Mouse (Mus musculus) hindbrain, postnatal 0 days (tissue): ENCODE results near the gene Dst. TPM values are rescaled to one million over a fixed set of nuclear protein-coding genes. Genes with fewer than 3 reads are reported as not detected.

Source experiments
- ATAC-seq: fragments of 200-750 bp; cut with Nextera tagmentation; 2 replicates; pipeline ENCODE4 v1.8.0; 2017; ENCODE audit warnings: mild to moderate bottlenecking, moderate TSS enrichment, moderate library complexity
- DNase-seq: peaks from one replicate; pipeline ENCODE4 v3.0.0-alpha.2; 2015; ENCODE audit warnings: low spot score
- H3K27ac ChIP-seq: fragments of 300-500 bp; sonication (generic); 2 replicates; pipeline ENCODE4 v1.5.1; 2014; ENCODE audit warnings: mild to moderate bottlenecking
- H3K27me3 ChIP-seq: fragments of 300-500 bp; sonication (generic); 2 replicates; pipeline ENCODE4 v1.6.1; 2014; ENCODE audit warnings: low read length, mixed read lengths; ENCODE audit not compliant: insufficient read depth
- H3K36me3 ChIP-seq: fragments of 300-500 bp; sonication (generic); 2 replicates; pipeline ENCODE4 v1.6.1; 2014; ENCODE audit warnings: low read length, mixed read lengths; ENCODE audit not compliant: insufficient read depth
- H3K4me1 ChIP-seq: fragments of 300-500 bp; sonication (generic); 2 replicates; pipeline ENCODE4 v1.6.1; 2014; ENCODE audit warnings: antibody characterized with exemption, low read length, mixed read lengths; ENCODE audit not compliant: insufficient read depth
- H3K4me2 ChIP-seq: fragments of 300-500 bp; sonication (generic); 2 replicates; pipeline ENCODE4 v1.6.1; 2014; ENCODE audit warnings: low read depth, mild to moderate bottlenecking, low read length, moderate library complexity, mixed read lengths
- H3K4me3 ChIP-seq: fragments of 300-500 bp; sonication (generic); 2 replicates; pipeline ENCODE4 v1.5.1; 2014; ENCODE audit warnings: low read length
- H3K9ac ChIP-seq: fragments of 300-500 bp; sonication (generic); replicated peaks from 2 replicates; pipeline ENCODE4 v1.6.1; 2014; ENCODE audit warnings: mild to moderate bottlenecking, low read length, moderate library complexity, mixed read lengths
- H3K9me3 ChIP-seq: fragments of 300-500 bp; sonication (generic); 2 replicates; pipeline ENCODE4 v1.6.1; 2016; ENCODE audit warnings: low read length, mixed read lengths
- CTCF ChIP-seq: IDR thresholded peaks from 2 replicates; pipeline ENCODE4 v1.5.1; 2016; ENCODE audit warnings: antibody characterized with exemption, control low read depth, low read depth
- WGBS: fragments of 180-500 bp; shearing (Covaris S2); extraction: QIAGEN DNeasy Blood & Tissue Kit; methylation state at CpG from one replicate; pipeline ENCODE4 v1.1.7; 2014; 5-methylcytosine and 5-hydroxymethylcytosine counted together
- polyA plus RNA-seq: library from polyadenylated mRNA; unstranded; fragments of >200 nt; fragmentation: Nextera tagmentation; extraction: Ambion mirVana; gene quantifications from 2 replicates; pipeline ENCODE4 v1.2.1, GENCODE M21; 2015
- total RNA-seq: library from RNA; depleted of rRNA; stranded (reverse); fragments of >200 nt; gene quantifications from 2 replicates; pipeline ENCODE4 v1.2.3, GENCODE M21; 2014

Dst gene
- total and polyA plus RNA-seq, 2 experiments from 2014 or later: 33.0 to 155 TPM

- DNase-seq (no peak), ATAC-seq (no peak)
- WGBS: 82% methylated on average over 6 of the region's 6 CpGs
- Histone ChIP-seq H3K4me2 (no peak overlapping the region), H3K9me3 (no peaks in the 10 kb centered on the region), H3K27me3 (no peaks in the 10 kb centered on the region), H3K27ac (no peak overlapping the region), H3K36me3 (no peaks in the 10 kb centered on the region), H3K9ac (no peak overlapping the region), H3K4me1 (no peaks in the 10 kb centered on the region), H3K4me3 (no peak overlapping the region)
- TF ChIP-seq CTCF: no peak
Observed at GRCm38 (mm10) chr1:33991067-33991466, 83.0 kb downstream of the Dst start.

GRCm38 (mm10) chr1:33992810-33993209 is 84.8 kb downstream of the Dst start:
- Histone ChIP-seq H3K4me1 (no peaks in the 10 kb centered on the region), H3K4me2 (no peak overlapping the region), H3K36me3 (no peaks in the 10 kb centered on the region), H3K27ac (no peak overlapping the region), H3K4me3 (no peak overlapping the region), H3K27me3 (no peaks in the 10 kb centered on the region), H3K9me3 (no peaks in the 10 kb centered on the region), H3K9ac (no peak overlapping the region)
- no peak for ATAC-seq
- WGBS: 87% methylated on average over 11 of the region's 11 CpGs
- no peak for DNase-seq
- no peak for TF ChIP-seq CTCF

- no peak for ATAC-seq
- H3K4me3 ChIP-seq: no peak overlapping the region
- DNase-seq: no peak
- H3K4me1 ChIP-seq: no peaks in the 10 kb centered on the region
- H3K9me3 ChIP-seq: no peaks in the 10 kb centered on the region
- WGBS: 64% methylated on average over 9 of the region's 9 CpGs
- H3K27ac ChIP-seq: no peak overlapping the region
- no peaks in the 10 kb centered on the region for H3K27me3 ChIP-seq
- no peaks in the 10 kb centered on the region for H3K36me3 ChIP-seq
- no peak overlapping the region for H3K9ac ChIP-seq
- no peak for TF ChIP-seq CTCF
- H3K4me2 ChIP-seq: no peak overlapping the region
Observed at GRCm38 (mm10) chr1:33994201-33994600, 86.2 kb downstream of the Dst start.

- Histone ChIP-seq H3K9me3 (no peaks in the 10 kb centered on the region), H3K36me3 (no peaks in the 10 kb centered on the region), H3K27me3 (no peaks in the 10 kb centered on the region), H3K4me1 (no peaks in the 10 kb centered on the region), H3K4me3 (no peak overlapping the region), H3K27ac (no peak overlapping the region), H3K9ac (no peak overlapping the region), H3K4me2 (no peak overlapping the region)
- DNase-seq: no peak
- 81% methylated on average over 6 of the region's 6 CpGs for WGBS
- no peak for TF ChIP-seq CTCF
- ATAC-seq: no peak
Observed at GRCm38 (mm10) chr1:33995386-33995785, 87.4 kb downstream of the Dst start.

- Histone ChIP-seq H3K27me3 (no peaks in the 10 kb centered on the region), H3K9me3 (no peaks in the 10 kb centered on the region), H3K4me1 (no peaks in the 10 kb centered on the region), H3K9ac (no peak overlapping the region), H3K27ac (no peak overlapping the region), H3K4me2 (no peak overlapping the region), H3K36me3 (no peaks in the 10 kb centered on the region), H3K4me3 (no peak overlapping the region)
- no peak for DNase-seq
- 79% methylated on average over 5 of the region's 5 CpGs for WGBS
- no peak for TF ChIP-seq CTCF
- no peak for ATAC-seq
Observed at GRCm38 (mm10) chr1:33996105-33996887, 88.3 kb downstream of the Dst start.

GRCm38 (mm10) chr1:34002321-34002720 is 94.3 kb downstream of the Dst start:
- peaks cover 4% of the 10 kb centered on the region; the same call in 1 of the 2 replicates for H3K4me1 ChIP-seq
- ATAC-seq (no peak), DNase-seq (no peak)
- H3K27ac ChIP-seq: no peak overlapping the region
- no peak for TF ChIP-seq CTCF
- H3K27me3 ChIP-seq: no peaks in the 10 kb centered on the region
- WGBS: 85% methylated on average over 4 of the region's 4 CpGs
- no peak overlapping the region for H3K9ac ChIP-seq
- H3K9me3 ChIP-seq: no peaks in the 10 kb centered on the region
- H3K36me3 ChIP-seq: no peaks in the 10 kb centered on the region
- no peak overlapping the region for H3K4me3 ChIP-seq
- H3K4me2 ChIP-seq: no peak overlapping the region

GRCm38 (mm10) chr1:34002970-34003369 is 94.9 kb downstream of the Dst start:
- no peak overlapping the region for H3K4me2 ChIP-seq
- no peak overlapping the region for H3K4me3 ChIP-seq
- H3K36me3 ChIP-seq: no peaks in the 10 kb centered on the region
- peaks cover 10% of the 10 kb centered on the region; the same call in 1 of the 2 replicates for H3K4me1 ChIP-seq
- WGBS: 53% methylated on average over 9 of the region's 9 CpGs
- DNase-seq (no peak), ATAC-seq (no peak)
- no peak overlapping the region for H3K9ac ChIP-seq
- H3K9me3 ChIP-seq: no peaks in the 10 kb centered on the region
- H3K27me3 ChIP-seq: no peaks in the 10 kb centered on the region
- no peak overlapping the region for H3K27ac ChIP-seq
- TF ChIP-seq CTCF: no peak
